Mouse (Mus musculus) layer of hippocampus, adult 9-10 months (tissue): ENCODE data around the gene Fam49a.

Source experiments
- DNase-seq: peaks from one replicate; pipeline ENCODE4 v3.0.0; 2022; ENCODE audit warnings: low spot score

Fam49a gene

DNA sequence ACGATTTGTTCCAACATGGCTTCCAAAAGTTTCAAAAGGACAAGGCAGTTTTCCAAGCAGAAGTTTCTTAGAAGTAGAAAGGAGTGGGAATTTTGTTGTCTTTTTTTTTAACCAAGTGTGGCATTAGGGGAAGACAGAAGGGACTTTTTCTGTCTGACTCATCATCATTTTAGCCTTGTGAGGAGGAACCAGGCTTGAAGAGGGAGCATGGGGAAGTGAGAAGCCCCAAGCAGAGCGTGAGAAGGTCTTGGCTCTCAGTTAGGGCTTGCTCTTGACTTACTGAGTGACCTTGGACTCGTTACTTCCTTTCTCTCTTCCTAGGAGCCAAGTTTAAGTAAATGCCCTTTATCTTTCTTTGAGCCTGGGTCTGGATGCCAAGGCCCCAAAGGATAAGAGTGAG, 8.6 kb downstream of the Fam49a start:
- DNase-seq = no peak

DNA sequence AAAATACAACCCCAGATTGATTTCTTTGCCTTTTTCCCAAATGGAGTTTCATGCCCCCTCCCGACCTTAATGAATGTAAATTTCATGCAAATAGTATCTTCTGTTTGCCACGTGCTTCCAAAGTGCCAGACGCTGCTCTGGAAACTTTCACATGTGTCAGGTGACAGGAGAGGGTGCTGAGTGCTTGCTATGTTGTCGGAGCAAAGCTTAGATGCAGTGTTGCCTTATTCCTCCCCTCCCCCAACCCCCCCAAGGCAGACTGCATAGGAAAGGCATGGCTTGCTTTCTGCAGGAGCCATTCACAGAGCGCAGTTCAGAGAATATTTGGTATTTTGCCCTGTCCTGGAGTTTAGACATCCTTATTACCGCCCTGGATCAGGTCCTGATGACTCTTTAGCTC, 12.2 kb downstream of the Fam49a start:
- DNase-seq = no peak

DNA sequence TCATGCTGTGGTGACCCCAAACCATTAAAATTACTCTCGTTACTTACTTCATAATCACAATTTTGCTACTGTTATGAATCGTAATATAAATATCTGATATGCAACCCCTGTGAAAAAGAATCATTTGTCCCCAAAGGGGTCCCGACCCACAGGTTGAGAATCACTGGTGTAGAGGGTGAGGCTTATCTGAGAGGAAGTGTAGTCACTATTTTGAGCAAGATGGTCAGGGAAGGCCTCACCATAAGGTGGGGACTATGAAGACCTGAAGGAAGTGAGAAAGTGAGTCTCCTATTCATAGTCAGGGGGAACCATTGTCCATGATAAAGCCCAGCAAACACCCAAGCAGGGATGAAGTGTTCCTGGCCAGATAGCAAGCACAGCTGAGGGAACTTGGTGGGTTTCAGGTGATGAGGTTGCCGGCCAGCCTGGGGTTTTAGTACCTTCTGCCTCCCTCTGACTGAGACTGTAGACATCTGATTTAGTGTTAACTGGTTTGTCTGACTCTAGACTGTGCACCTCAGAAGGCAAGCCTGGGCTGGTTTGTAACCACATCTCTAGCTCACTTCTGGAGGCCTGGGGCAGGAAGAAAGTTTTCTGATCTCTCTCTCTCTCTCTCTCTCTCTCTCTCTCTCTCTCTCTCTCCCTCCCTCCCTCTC, 13.3 kb downstream of the Fam49a start:
- no peak for DNase-seq

DNA sequence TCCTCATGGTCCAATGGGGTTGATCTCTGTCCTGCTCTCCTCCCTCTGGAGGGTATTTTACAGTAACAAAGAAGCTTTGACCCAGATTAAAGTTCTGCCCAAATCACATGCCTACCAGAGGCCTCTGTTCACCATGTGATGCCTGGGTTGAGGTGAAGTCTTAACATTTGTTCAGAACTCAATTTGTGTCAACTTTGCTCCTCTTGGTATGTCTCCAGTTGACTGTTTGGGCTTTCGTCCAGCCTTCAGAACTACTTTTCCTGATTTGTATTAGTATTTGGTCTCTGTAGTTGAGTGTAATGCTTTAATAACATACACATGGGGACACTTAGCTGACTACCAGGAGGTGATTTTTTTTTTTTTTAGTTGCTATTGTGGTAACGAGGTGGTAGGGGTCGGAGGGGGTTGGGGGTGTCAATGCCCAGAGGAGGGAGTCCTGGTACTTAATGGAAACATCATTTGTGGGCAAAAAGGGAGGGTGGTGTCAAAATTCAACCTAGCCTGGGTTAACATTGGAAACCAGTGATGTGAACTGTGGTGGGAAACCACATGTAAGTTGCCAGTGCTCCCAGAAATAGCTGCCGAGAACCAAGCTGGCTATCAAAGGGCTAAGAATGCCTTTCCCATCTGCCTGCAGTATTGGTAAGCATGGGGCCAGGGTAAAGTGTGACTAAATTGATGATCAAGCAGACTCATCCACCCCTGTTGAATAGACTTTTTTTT, 16.0 kb downstream of the Fam49a start:
- no peak for DNase-seq

DNA sequence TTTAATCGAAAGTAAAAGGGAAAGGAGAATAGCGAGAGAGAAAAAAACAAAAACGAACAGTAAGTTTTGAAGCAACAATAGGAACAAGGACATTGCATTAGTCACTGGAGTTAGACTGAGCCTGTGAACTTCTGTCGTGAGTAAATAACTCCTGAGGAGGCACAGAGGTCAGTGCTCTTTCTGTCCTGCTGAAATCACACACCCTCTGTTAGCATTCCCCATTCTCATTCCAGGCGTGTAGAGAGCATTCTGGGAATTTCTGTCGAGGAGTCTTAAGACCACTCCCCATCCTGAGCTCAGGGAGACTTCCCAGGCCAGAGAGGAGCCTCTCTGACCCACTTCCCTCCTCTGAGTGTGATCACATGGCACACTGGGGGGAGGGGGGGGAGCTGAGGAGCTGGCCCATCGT, 16.5 kb downstream of the Fam49a start:
- no peak for DNase-seq

DNA sequence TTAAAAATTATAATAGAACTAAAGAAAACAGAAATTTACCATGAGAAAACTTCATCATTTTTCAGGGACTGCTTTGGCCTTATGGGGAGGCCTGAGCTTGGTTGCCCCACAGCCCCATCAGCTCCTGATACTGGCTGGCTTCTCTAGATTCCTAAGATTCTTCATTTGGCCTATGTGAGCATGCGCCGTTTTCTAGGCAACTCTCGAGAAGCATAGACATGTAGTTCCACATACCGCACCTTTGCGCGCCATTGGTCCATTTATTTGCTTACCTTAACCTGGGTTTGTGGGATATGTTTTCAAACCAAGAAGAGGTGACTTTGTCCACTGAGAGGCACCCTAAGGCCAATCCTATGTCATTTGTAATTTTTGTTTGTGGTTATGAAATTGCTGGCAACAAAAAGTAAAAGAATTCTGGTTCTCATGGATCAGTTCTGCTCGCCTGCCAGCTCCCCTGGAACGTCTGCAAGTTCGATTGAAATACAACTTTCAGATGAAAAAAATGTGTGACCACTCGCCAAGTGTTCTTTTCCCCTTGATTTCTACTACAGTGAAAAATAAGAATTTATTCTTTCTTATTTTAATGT, 21.9 kb downstream of the Fam49a start:
- DNase-seq = no peak

DNA sequence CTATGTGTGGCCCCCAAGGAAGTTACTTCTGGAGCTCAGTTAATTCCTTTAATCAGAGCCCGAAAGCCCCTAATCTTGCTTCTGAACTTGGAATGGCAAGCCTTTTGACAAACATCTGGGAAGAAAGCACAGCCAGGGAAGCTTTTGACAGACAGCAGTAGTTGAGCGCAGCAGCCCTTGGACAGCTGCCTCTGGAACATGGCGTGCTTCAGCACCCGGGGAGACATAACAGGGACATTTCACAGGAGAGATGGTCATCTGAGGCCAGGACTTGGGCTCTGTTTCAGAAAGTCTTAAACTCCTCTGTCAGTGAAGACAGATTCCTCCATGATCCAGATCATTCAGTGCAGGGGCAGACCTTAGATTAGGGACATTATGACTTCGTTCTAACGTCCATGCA, 22.6 kb downstream of the Fam49a start:
- DNase-seq = no peak

DNA sequence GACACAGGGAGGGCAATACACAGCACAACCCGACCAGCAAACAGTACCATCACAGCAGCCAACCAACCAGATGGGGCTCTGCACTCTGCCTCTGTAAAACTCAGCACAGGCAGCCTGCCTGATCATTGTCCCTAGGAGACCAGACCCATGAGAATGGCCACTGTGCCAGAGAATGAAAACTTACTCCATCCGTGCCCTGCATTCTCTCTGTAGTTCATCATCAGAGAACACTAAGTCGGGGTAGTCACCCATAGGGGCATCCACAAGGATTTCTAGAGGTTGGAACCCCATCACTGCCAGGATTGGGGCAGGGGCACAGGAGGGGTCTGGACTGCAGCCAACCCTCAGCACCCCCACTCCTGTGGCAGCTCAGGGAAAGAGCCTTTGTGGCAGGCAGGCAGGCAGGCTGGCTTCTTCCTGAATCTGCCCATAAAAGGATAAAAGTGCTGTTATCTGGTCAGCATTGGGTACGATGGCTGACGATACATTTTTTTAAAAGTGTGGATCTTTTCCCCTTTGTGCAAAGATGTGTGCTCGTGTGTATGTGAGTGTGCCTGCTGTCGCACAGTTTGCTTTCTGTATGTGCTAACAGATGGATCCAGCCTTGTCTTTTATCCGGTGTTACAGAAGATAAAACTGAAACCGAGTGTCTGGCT, 25.3 kb downstream of the Fam49a start:
- DNase-seq = no peak

DNA sequence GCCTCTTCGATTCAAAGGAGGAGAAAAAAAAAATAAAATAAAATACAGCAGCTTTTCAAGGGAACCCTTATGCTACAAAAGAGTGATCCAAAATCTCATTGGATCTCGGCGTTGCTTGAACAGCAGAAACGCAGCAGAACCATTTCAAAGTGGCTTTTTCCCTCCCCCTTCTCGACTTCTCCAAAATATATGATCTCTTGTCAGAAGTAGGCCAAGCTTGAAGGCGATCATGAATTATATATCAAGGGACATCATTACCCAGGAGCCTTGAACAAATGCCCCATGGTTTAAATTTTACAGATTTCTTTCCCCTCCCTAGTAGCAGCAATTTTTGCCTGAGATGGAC, 25.8 kb downstream of the Fam49a start:
- DNase-seq = no peak

DNA sequence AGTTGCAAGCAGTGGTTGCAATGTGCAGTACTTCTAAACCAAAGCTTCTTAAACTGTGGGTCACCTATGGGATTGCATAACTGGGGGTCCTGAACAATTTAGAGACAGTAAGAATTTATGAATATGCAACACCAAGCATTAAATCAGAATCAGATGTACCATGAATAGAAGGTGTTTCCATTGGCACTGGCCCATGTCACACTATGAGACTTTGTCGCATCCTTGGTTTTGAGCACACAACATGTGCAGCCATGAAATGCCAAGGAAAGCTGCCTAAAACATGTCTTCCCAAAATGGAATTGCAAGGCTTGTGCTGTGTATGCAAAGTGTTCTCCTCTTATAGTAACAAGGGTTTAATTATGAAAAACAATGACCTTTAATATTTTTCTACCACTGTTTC, 26.6 kb downstream of the Fam49a start:
- DNase-seq = no peak

DNA sequence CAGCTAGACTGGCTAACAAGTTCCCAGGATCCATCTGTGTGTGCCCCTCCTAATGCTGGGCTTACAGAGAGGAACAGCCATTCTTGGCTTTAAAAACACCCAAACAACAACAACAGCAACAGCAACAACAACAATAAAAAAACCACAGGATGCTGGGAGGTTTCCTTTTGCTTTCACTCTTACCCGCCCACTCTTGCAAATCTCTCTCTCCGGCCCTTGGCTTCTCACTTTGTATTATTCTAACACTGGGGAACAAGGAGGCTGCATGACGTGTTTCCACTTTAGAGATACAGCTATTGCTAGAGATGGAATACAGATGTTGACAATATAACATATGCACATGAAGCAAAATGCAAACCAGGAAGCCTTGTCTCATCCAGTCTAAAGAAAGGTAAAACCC, 27.7 kb downstream of the Fam49a start:
- DNase-seq = no peak

DNA sequence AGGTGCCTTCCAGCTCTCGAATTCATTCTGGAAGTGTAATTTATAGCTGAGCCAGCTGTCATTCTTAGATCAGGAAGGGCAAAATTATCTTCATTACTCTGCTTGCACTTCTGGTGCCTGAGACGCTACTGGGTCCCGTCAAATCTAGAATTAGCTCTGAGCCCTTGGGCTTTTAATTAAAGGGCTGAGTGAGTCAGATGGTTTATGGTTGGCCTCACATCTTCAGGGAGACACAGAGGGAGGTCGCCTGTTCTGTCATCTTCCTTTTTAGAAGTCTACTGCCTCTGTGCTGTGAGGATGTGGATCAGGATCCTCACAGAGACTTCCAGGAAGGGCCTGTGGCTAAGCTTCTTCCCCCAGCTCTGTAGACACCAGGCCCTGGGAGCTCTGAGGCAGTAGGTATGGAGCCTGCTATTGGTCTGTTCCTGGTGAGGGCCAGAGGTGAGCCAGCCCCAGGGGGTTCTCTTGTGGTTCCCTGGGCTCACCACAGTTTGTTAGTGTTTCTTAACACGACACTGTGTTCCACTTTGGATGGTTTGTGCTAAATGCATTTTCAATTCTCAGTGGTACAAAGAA, 30.2 kb downstream of the Fam49a start:
- DNase-seq = no peak

DNA sequence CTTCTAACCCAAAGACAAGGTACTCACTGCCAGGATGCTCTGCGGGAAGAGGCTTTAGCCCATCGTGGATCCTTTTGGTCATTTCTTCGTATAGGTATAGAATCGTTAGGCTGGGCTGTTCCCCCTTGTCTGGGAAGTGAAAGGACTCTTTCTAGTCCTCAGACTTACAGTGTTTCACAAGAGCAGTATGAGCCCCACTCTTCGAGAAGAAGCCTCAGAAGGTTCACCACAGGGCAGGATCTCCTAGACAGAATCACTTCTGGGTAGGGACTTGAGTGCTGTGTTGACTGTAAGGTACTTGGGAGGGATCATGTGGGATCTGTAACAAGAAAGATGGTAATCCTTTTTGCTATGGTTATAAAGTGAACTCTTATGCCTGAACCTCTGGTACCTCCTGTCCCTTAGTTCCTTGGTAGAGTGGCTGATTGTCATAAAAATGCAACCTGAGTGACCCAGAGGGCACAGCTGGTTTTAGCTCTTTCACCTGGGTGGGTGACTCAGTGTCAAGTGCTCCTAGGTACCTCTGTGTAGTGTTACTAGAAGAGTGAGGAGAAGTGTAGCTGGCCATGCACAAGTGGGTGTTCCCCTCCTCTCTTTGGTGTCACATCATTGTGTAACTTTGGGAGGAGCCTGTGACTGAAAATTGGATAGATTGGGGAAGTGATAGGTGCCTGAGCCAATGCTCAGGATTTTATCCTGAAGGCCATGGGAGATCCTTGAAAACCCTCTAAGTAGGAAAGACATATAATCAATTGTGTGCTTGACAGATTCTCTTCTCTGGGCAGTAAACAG, 32.6 kb downstream of the Fam49a start:
- no peak for DNase-seq

DNA sequence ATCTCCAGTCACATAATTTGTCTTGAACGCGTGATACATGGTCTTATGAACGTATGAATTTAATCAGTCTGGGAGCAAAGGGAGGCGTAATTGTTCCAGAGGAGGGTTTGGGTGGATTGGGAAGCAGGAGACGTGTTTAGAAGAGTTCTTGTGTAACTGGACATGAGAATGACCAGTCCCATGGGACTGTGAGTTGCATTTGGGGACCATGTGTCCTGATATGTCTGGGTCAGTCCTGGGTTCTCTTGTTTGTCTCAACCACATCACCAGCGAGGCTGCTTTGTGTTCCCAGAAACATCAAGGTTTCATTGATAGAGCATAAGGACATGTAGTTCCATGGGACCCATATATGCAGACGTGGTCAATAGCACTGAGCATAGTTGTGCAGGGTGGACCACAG, 36.5 kb downstream of the Fam49a start:
- no peak for DNase-seq

DNA sequence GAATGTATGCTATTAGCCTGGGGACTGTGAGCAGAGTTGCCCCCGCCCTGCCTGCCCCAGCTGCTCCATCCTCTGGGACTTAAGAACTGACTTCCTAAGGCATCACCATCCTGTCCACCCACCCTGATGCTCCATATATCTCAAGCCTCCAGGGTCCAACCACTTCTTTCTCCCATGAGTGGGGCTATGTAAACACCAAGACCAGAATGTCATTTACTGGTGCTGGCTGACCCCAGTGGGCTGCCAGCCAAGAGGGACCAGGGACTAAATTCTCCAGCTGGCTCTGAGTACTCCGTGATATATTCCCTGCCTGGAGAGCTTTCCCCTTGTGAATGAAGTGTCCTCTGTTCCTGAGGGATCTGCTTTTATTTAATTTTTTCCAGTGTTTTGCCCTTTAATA, 37.4 kb downstream of the Fam49a start:
- DNase-seq = no peak

DNA sequence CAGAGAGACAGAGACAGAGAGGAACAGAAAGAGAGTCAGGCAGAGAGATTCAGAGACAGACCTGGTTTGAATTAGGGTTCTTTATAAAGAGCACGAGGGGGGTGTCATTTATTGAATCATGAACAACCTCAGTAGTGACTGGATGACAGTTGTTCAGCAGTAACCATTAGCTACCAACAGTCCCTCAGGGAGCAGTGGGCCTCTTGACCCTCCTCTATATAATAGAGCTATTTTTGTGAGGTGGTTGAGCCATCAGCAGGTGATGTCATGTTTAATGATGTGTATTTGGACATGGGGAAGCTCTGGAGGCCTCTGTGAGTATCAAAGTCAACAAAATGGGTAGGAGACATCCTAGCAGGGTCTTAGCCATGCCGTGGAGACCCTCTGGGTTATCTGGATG, 39.2 kb downstream of the Fam49a start:
- no peak for DNase-seq

DNA sequence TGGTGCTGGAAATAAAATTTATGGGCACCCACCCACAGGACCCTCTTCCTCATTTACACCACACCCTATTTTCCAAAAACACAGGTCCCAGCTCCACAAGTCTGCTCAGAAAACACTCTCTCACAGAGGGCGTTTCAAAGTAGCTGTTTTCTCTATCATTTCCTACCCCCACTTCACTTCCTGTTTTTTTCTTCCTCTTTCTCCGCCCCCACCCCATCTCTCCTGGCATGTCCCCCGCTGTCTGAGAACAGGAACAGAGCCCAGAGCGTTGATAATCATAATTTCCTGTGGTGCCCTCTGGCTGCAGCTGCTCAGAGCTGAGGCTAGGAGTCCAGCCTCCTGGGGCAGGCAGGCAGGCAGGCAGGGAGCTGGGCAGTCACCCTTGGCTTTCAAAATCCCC, 39.9 kb downstream of the Fam49a start:
- DNase-seq = no peak

DNA sequence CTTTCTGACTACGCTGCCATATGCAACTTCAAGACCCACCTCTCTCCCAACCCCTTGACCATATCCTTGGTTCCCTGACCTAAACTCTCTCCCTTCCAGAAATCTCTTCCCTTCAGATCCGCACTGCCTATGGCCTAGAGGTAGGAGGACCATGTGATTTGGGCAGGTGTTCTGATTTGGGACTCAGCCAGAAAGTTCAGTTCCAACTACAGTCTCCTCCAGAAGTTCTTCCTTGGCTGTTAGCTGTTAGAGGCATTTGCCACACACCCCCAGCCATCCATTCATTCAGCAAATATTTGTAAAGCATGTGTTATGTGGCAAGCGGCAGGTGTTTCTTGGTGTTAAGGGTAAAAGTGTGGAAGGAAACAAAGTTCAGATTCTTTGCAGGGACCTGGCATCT, 44.3 kb downstream of the Fam49a start:
- no peak for DNase-seq

DNA sequence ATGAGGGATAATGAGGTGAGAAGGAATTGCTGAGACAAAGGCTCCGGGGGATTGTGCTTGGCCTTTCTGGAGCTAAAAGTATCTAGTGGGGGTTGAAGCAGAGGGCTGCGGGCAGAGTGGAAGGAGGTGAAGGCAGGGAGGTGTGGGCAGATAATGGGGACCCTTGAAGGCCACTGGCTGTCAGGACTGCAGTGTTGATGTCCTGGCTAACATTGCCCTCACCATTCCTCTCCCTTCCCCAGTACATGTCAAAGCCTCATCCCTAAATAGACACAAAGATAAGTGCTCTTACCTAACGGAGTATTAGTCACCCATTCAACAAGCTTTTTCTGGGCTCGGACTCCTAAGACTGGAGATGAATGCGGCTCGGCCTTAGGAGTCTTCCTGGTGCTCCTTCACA, 44.9 kb downstream of the Fam49a start:
- no peak for DNase-seq

DNA sequence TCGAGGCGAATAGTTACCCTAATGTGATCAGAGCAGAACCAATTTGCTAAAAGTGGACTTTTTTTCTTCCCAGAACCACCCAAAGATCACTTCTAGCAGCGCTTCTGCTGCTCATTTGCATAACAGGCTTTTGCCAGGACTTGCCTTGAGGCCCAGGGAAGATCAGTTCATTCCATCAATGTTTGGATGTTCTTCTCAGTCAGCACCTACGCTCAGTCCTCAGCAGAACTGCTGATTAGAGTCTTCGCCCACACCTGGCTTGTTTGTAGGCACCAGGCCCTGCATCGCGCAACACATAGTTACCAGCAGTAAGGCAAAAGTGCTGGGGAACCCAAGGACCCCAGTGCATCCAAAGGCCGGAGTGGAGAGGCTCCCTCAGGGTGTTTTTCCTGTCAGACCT, 45.3 kb downstream of the Fam49a start:
- DNase-seq = no peak

DNA sequence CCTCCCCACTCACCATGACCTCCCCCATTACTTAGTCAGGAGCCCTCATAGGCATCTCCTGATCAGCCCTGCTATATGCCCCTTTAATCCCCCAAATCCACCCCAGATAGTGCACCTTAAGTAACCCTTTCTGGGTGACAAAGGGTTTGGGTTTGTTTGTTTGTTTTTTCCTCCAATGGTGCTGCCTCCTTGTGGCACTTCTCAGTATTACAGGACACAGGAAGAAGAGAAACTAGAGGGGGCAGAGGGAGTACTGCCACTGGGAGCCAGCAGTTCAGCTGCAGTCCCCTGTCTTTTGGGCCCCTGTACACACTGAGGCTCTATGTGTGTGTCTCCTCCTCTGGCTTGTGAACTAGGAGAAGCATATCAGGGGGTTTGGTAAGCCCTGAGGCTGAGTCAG, 51.5 kb downstream of the Fam49a start:
- no peak for DNase-seq

DNA sequence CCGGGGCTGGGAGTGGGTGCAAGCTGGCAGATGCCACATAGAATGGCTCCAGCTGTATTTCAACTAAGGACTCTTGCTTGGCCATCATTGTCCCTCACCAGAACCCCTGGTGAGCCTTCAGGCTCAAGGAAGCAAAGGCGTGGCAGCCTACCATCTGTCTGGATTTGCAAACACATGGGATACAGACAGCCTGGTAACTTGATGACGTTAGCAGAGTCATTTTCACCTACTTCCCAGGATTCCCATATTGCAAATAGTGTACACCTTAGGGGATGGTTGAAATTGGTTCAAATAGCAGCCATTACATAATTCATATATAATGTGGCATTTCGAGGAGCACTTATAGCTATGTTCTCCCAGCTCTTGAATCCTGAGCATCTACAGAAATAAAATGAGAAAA, 52.0 kb downstream of the Fam49a start:
- DNase-seq = no peak
